Comparison of ENCODE assay signal across 20 mouse cellular contexts in the genomic region with DNA sequence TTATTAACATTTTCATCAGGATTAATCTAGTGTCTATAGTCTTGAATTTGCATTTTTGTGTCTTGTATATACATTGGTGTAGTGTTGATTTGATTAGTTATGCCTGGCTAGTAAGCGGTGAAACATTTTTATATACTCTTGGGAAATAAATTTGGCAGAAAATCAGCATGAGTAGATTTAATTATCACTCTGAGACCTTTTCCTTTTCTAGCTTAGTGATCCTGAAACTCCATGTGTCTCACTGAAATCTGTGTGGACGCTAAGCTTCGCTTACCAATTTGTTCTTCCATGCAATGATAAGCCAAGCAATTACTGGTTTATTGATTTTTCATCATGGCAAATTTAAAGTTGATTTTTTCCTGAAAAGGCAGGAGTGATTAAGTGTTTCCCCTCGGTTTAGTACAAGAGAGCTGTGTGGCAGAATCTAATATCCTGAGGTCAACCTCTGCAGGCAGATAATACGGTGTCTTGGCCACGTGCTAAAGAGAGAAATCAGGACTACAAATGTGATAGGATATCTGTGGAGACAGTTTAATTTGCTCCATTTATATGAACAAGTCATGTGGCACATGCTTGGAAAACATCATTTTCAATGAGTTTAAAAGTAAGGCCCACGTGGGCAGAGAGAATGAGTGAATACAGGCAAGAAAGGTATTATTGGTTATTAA.
DNase-seq lines count a peak whose midpoint lies in the region; ATAC-seq lines count a peak whose summit lies in the region.
"Had no signal": no experiment of that assay in that cellular context is flagged by ENCODE, and none has a peak within 500 bp of the region (broad histone marks: within the 10 kb centered on the region; RNA-seq: fewer than 3 reads in every experiment).

No protein-coding gene starts in this region.

- WGBS in neural tube, embryonic 11.5 days, result 59% methylated on average over 7 of the region's 7 CpGs
- WGBS in hindbrain, embryonic 12.5 days, result 33% methylated on average over 7 of the region's 7 CpGs
- 21% methylated on average over 7 of the region's 7 CpGs for WGBS in midbrain, embryonic 14.5 days

- H3K9ac ChIP-seq in neural tube, embryonic 11.5 days (ENCODE audit: low read length), result no peak overlapping the region
- H3K9ac ChIP-seq in hindbrain, embryonic 12.5 days, result no peak overlapping the region
- H3K9ac ChIP-seq in midbrain, embryonic 14.5 days (replicated peaks; ENCODE audit: low read length), result no peak overlapping the region
- H3K9ac ChIP-seq: heart, embryonic 12.5 days; liver, embryonic 13.5 days had no signal

- ATAC-seq in neural tube, embryonic 11.5 days (ENCODE audit: insufficient read depth, low FRiP score, low TSS enrichment), result peak; percentile 74; the same call in 1 of the 2 replicates
- ATAC-seq in hindbrain, embryonic 12.5 days (ENCODE audit: low FRiP score), result peak; percentile 90
- peak; percentile 53; the same call in 1 of the 2 replicates for ATAC-seq in midbrain, embryonic 14.5 days (ENCODE audit: low FRiP score, low TSS enrichment)

- H3K4me2 ChIP-seq in neural tube, embryonic 11.5 days (ENCODE audit: low read depth), result no peak overlapping the region
- H3K4me2 ChIP-seq in hindbrain, embryonic 12.5 days (replicated peaks), result no peak overlapping the region
- H3K4me2 ChIP-seq in midbrain, embryonic 14.5 days (ENCODE audit: low read length), result no peak overlapping the region
- H3K4me2 ChIP-seq: heart, embryonic 12.5 days; liver, embryonic 13.5 days had no signal

- no peaks in the 10 kb centered on the region for H3K9me3 ChIP-seq in neural tube, embryonic 11.5 days (ENCODE audit: control insufficient read depth, low read length)
- H3K9me3 ChIP-seq in hindbrain, embryonic 12.5 days (replicated peaks), result no peaks in the 10 kb centered on the region
- H3K9me3 ChIP-seq in midbrain, embryonic 14.5 days (ENCODE audit: control insufficient read depth, low read length), result no peaks in the 10 kb centered on the region
- H3K9me3 ChIP-seq: G1E; heart, embryonic 12.5 days; liver, embryonic 13.5 days had no signal

- no peaks in the 10 kb centered on the region for H3K4me1 ChIP-seq in neural tube, embryonic 11.5 days (ENCODE audit: control insufficient read depth, insufficient read depth, low read length)
- peaks cover 9% of the 10 kb centered on the region; the same call in 1 of the 2 replicates for H3K4me1 ChIP-seq in hindbrain, embryonic 12.5 days
- H3K4me1 ChIP-seq in midbrain, embryonic 14.5 days (ENCODE audit: control insufficient read depth, insufficient read depth, low read length), result 0 out of 2 replicates have a peak, but pooled peaks cover 8% of the 10 kb centered on the region
- H3K4me1 ChIP-seq: liver, embryonic 13.5 days; megakaryocyte, embryonic 14.5 days had no signal

- no peak overlapping the region for H3K27ac ChIP-seq in neural tube, embryonic 11.5 days (ENCODE audit: low read depth, low read length)
- no peak overlapping the region for H3K27ac ChIP-seq in hindbrain, embryonic 12.5 days
- no peak overlapping the region for H3K27ac ChIP-seq in midbrain, embryonic 14.5 days (replicated peaks; ENCODE audit: low read depth, low read length)
- H3K27ac ChIP-seq: liver, embryonic 13.5 days had no signal

- no peaks in the 10 kb centered on the region for H3K27me3 ChIP-seq in neural tube, embryonic 11.5 days (ENCODE audit: control insufficient read depth, insufficient read depth, low read length)
- no peaks in the 10 kb centered on the region; the same call in 1 of the 2 replicates for H3K27me3 ChIP-seq in hindbrain, embryonic 12.5 days
- no peaks in the 10 kb centered on the region for H3K27me3 ChIP-seq in midbrain, embryonic 14.5 days (ENCODE audit: control insufficient read depth, insufficient read depth, low read length)
- H3K27me3 ChIP-seq: heart, embryonic 12.5 days; liver, embryonic 13.5 days; megakaryocyte, embryonic 14.5 days had no signal

- DNase-seq in neural tube, embryonic 11.5 days (ENCODE audit: low spot score), result no peak
- no peak for DNase-seq in neural tube, embryonic 10.5 days (ENCODE audit: extremely low spot score, low spot score)
- peak; percentile 59 for DNase-seq in midbrain, embryonic 14.5 days
- DNase-seq in testis, postnatal 10 days (ENCODE audit: low spot score), result no peak
- no peak for DNase-seq in kidney, postnatal 4 days
- no peak for DNase-seq in thymus, postnatal 25 days
- DNase-seq: adrenal gland, adult 8-10 months; cerebellum, adult 8-10 months; heart, postnatal 4 days; kidney, adult 8-10 months; kidney, postnatal 36 days; layer of hippocampus, postnatal 36 days; left cerebral cortex, postnatal 4 days; liver, embryonic 13.5 days; lung, postnatal 10 days; right cerebral cortex, postnatal 14 days had no signal

- no peak overlapping the region for H3K4me3 ChIP-seq in neural tube, embryonic 11.5 days (ENCODE audit: low read depth, low read length)
- no peak overlapping the region for H3K4me3 ChIP-seq in hindbrain, embryonic 12.5 days
- H3K4me3 ChIP-seq in midbrain, embryonic 14.5 days (replicated peaks; ENCODE audit: low read depth, low read length), result no peak overlapping the region
- H3K4me3 ChIP-seq: heart, embryonic 12.5 days; liver, embryonic 13.5 days; megakaryocyte, embryonic 14.5 days had no signal

- no peaks in the 10 kb centered on the region for H3K36me3 ChIP-seq in neural tube, embryonic 11.5 days (ENCODE audit: control insufficient read depth, insufficient read depth, low read length)
- H3K36me3 ChIP-seq in hindbrain, embryonic 12.5 days, result no peaks in the 10 kb centered on the region
- no peaks in the 10 kb centered on the region for H3K36me3 ChIP-seq in midbrain, embryonic 14.5 days (ENCODE audit: control insufficient read depth, insufficient read depth, low read length)
- H3K36me3 ChIP-seq: heart, embryonic 12.5 days; liver, embryonic 13.5 days had no signal
